Mouse (Mus musculus): ENCODE results near the gene Zfp39.
"Not testable (repeated sequence)": the region's sequence is repeated elsewhere in the genome, so short reads cannot be mapped to it uniquely, and the experiment has no call there.

Zfp39 gene

GRCm38 (mm10) chr11:58918759-58919158 is 14.7 kb upstream of the Zfp39 start:
- DNase-seq = no peak

- no peak for DNase-seq
These were observed 13.8 kb upstream of the Zfp39 start, which contains the start of gene Btnl10 for GRCm38 (mm10) chr11:58917745-58918366. Btnl10 (plus strand) TSS chr11:58917908.

- DNase-seq = peak; percentile 47
These were observed 13.1 kb upstream of the Zfp39 start for GRCm38 (mm10) chr11:58916879-58917744.

- DNase-seq = no peak
These were observed 10.5 kb upstream of the Zfp39 start for GRCm38 (mm10) chr11:58914461-58915028.

- DNase-seq = no peak
These were observed 9.8 kb upstream of the Zfp39 start for GRCm38 (mm10) chr11:58913776-58914175.

GRCm38 (mm10) chr11:58904838-58905237 is 813 bp upstream of the Zfp39 start:
- DNase-seq = no peak

GRCm38 (mm10) chr11:58904410-58904718 is 339 bp upstream of the Zfp39 start:
- no peak for DNase-seq

GRCm38 (mm10) chr11:58901080-58901479 is 2.9 kb downstream of the Zfp39 start:
- no peak for DNase-seq

- no peak for DNase-seq
These were observed 6.5 kb downstream of the Zfp39 start for GRCm38 (mm10) chr11:58897485-58897884.

GRCm38 (mm10) chr11:58894456-58894855 is 9.6 kb downstream of the Zfp39 start:
- DNase-seq = no peak

- DNase-seq = no peak
These were observed 13.5 kb downstream of the Zfp39 start for GRCm38 (mm10) chr11:58890511-58890910.

GRCm38 (mm10) chr11:58883756-58884155 is 20.3 kb downstream of the Zfp39 start:
- no peak for DNase-seq

GRCm38 (mm10) chr11:58870961-58871360 is 33.1 kb downstream of the Zfp39 start:
- DNase-seq = no peak

- DNase-seq = no peak
These were observed 36.1 kb downstream of the Zfp39 start for GRCm38 (mm10) chr11:58867954-58868330.

GRCm38 (mm10) chr11:58867039-58867953 is 36.7 kb downstream of the Zfp39 start, which contains the start of gene 2810021J22Rik:
2810021J22Rik (plus strand) TSS chr11:58867216.
- peak; percentile 79 for DNase-seq

GRCm38 (mm10) chr11:58860744-58861143 is 43.3 kb downstream of the Zfp39 start:
- DNase-seq = no peak

- DNase-seq = no peak
These were observed 54.3 kb downstream of the Zfp39 start for GRCm38 (mm10) chr11:58849731-58850130.

GRCm38 (mm10) chr11:58847636-58848035 is 56.4 kb downstream of the Zfp39 start:
- DNase-seq = no peak

GRCm38 (mm10) chr11:58846919-58847461 is 57.0 kb downstream of the Zfp39 start, which contains the start of gene Gm12258:
Gm12258 (plus strand) TSS chr11:58847158.
- DNase-seq = peak; percentile 75

GRCm38 (mm10) chr11:58838951-58839350 is 65.1 kb downstream of the Zfp39 start, which contains the start of gene Olfr311:
Olfr311 (plus strand) TSS chr11:58839251.
- not testable (repeated sequence) for DNase-seq
